Mouse (Mus musculus): ENCODE results near the gene Acaca. TPM values are rescaled to one million over a fixed set of nuclear protein-coding genes. Genes with fewer than 3 reads are reported as not detected.

Acaca gene
- polyA plus RNA-seq, 1 experiment from 2014 or later: 21.8 TPM

DNA sequence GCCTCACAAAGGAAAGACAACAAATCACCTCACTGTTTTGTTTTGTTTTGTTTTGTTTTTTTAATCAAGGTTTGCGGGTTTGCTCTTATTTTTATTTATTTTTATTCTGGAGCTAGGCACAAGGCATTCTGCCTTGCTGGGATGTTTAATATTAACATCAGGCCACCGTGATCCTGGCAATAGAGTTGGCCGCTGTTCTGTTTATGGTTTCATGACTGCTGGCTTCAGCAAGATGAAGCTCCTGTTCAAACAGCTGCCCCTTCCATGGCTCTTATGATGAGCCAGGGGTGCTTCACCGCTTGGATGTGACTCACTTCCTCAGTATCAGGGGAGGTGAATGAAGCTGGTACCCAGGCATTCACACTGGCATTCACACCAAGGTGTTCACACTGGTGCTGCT lies 300.9 kb downstream of the Acaca start:
- WGBS: 70% methylated on average over 4 of the region's 4 CpGs

DNA sequence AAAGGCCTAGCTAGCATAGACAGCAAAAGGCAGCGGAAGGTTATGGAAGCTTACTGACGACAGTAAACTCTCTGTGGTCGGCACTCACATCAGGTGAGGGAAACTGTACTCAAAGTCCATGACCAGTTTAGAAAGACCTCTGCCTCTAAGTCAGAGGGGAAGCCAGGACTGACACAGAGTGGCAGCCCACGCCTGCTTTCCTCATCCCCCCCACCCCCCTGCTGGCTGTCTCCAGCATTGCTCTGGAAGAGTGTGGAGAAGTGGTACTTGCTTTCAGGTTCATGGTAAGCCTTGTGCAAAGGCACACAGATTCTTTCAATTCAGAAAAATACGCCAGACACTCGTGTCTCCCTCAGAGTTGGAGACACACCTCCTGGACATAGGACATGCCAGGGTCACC lies 305.4 kb downstream of the Acaca start:
- H3K27ac ChIP-seq (replicated peaks; ENCODE audit: low read depth, low read length): no peak overlapping the region
- no peak for ATAC-seq (ENCODE audit: insufficient number of reproducible peaks, low FRiP score, low TSS enrichment, low read depth)
- no peaks in the 10 kb centered on the region for H3K4me1 ChIP-seq (ENCODE audit: control insufficient read depth, insufficient read depth, low read length)
- no peaks in the 10 kb centered on the region for H3K9me3 ChIP-seq (ENCODE audit: control insufficient read depth, low read length)
- no peaks in the 10 kb centered on the region for H3K27me3 ChIP-seq (ENCODE audit: control insufficient read depth, insufficient read depth, low read length)
- H3K4me3 ChIP-seq (ENCODE audit: low read depth, low read length): no peak overlapping the region
- H3K9ac ChIP-seq (ENCODE audit: low read length): no peak overlapping the region
- H3K4me2 ChIP-seq (ENCODE audit: low read depth, severe bottlenecking): no peak overlapping the region
- no peaks in the 10 kb centered on the region; the same call in 1 of the 2 replicates for H3K36me3 ChIP-seq (ENCODE audit: control insufficient read depth, insufficient read depth, low read length)
- DNase-seq (ENCODE audit: low spot score): no peak
- 76% methylated on average over 6 of the region's 6 CpGs for WGBS

More for the DNA sequence above, 300.9 kb downstream of the Acaca start:
- H3K4me2 ChIP-seq (ENCODE audit: low read depth, severe bottlenecking): no peak overlapping the region
- no peaks in the 10 kb centered on the region for H3K9me3 ChIP-seq (ENCODE audit: control insufficient read depth, low read length)
- H3K27ac ChIP-seq (replicated peaks; ENCODE audit: low read depth, low read length): no peak overlapping the region
- H3K4me3 ChIP-seq (ENCODE audit: low read depth, low read length): no peak overlapping the region
- H3K9ac ChIP-seq (ENCODE audit: low read length): no peak overlapping the region
- no peaks in the 10 kb centered on the region for H3K36me3 ChIP-seq (ENCODE audit: control insufficient read depth, insufficient read depth, low read length)
- no peak for ATAC-seq (ENCODE audit: insufficient number of reproducible peaks, low FRiP score, low TSS enrichment, low read depth)
- DNase-seq (ENCODE audit: low spot score): no peak
- H3K4me1 ChIP-seq (ENCODE audit: control insufficient read depth, insufficient read depth, low read length): 0 out of 2 replicates have a peak, but pooled peaks cover 3% of the 10 kb centered on the region
- no peaks in the 10 kb centered on the region for H3K27me3 ChIP-seq (ENCODE audit: control insufficient read depth, insufficient read depth, low read length)

DNA sequence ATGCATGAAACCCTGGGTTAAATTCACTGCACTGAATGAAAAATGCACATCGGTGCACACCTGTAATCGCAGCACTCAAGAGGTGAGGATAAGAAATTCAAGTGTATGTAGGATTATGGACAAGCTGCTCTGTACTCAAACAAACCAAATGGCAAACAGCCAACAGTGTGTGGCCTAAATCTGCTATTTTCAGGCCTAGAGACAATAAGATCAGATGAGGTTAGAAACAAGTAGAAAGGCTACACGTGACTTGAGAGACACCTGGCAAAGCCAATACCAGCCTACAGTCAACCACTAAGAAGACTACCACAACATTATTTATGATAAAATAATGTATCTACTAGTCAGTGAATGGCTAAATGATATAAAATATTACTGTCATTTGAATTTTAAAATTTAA lies 310.9 kb downstream of the Acaca start:
- Histone ChIP-seq H3K4me3 (ENCODE audit: low read depth, low read length) (no peak overlapping the region), H3K9ac (ENCODE audit: low read length) (no peak overlapping the region), H3K4me1 (ENCODE audit: control insufficient read depth, insufficient read depth, low read length) (no peaks in the 10 kb centered on the region), H3K27ac (replicated peaks; ENCODE audit: low read depth, low read length) (no peak overlapping the region), H3K27me3 (ENCODE audit: control insufficient read depth, insufficient read depth, low read length) (no peaks in the 10 kb centered on the region), H3K4me2 (ENCODE audit: low read depth, severe bottlenecking) (no peak overlapping the region), H3K9me3 (ENCODE audit: control insufficient read depth, low read length) (no peaks in the 10 kb centered on the region), H3K36me3 (ENCODE audit: control insufficient read depth, insufficient read depth, low read length) (no peaks in the 10 kb centered on the region; the same call in 1 of the 2 replicates)
- DNase-seq (ENCODE audit: low spot score) (no peak), ATAC-seq (ENCODE audit: insufficient number of reproducible peaks, low FRiP score, low TSS enrichment, low read depth) (no peak)
- WGBS: 95% methylated on average over 3 of the region's 3 CpGs

GRCm38 (mm10) chr11:84442554-84443331 lies 313.3 kb downstream of the Acaca start:
- Histone ChIP-seq H3K27ac (replicated peaks; ENCODE audit: low read depth, low read length) (no peak overlapping the region), H3K9me3 (ENCODE audit: control insufficient read depth, low read length) (no peaks in the 10 kb centered on the region), H3K36me3 (ENCODE audit: control insufficient read depth, insufficient read depth, low read length) (no peaks in the 10 kb centered on the region), H3K9ac (ENCODE audit: low read length) (no peak overlapping the region), H3K4me1 (ENCODE audit: control insufficient read depth, insufficient read depth, low read length) (no peaks in the 10 kb centered on the region), H3K4me2 (ENCODE audit: low read depth, severe bottlenecking) (no peak overlapping the region), H3K27me3 (ENCODE audit: control insufficient read depth, insufficient read depth, low read length) (no peaks in the 10 kb centered on the region), H3K4me3 (ENCODE audit: low read depth, low read length) (no peak overlapping the region)
- no peak for ATAC-seq (ENCODE audit: insufficient number of reproducible peaks, low FRiP score, low TSS enrichment, low read depth)
- 83% methylated on average over 4 of the region's 4 CpGs for WGBS
- no peak for DNase-seq (ENCODE audit: low spot score)

Other genes starting within 250 kb of the Acaca start
- gene Ddx52, start 187.6 kb upstream of the Acaca start, polyA plus RNA-seq (2014; fragmentation: Nextera tagmentation; extraction: Ambion mirVana): 51.5 and 53.2 TPM in 2 replicates
- 6.4 and 7.5 TPM in 2 replicates for gene Synrg, start 165.2 kb upstream of the Acaca start, polyA plus RNA-seq (2014; fragmentation: Nextera tagmentation; extraction: Ambion mirVana)
- gene Dusp14, start 60.4 kb upstream of the Acaca start, polyA plus RNA-seq (2014; fragmentation: Nextera tagmentation; extraction: Ambion mirVana): 7.9 TPM in 2 replicates
- gene Tada2a, start 72 bp upstream of the Acaca start, polyA plus RNA-seq (2014; fragmentation: Nextera tagmentation; extraction: Ambion mirVana): 42.3 and 46.5 TPM in 2 replicates
- not detected in 2 replicates for gene Gm11437, start 37.8 kb downstream of the Acaca start, polyA plus RNA-seq (2014; fragmentation: Nextera tagmentation; extraction: Ambion mirVana)

Measured in limb, embryonic 11.5 days (tissue).